Mouse (Mus musculus) lung, postnatal 25 days (tissue): ENCODE data around the gene Drd5.
A peak's percentile ranks its signal among the peaks of the same experiment; 100 is the strongest.

Experiments used
- DNase-seq: peaks from one replicate; pipeline ENCODE4 v3.0.0; 2022; ENCODE audit warnings: low spot score

Gene Drd5

GRCm38 (mm10) chr5:38318966-38319786, at the start of gene Drd5:
TSS of gene Drd5 (plus strand) at chr5:38319367.
- DNase-seq: no peak

DNA sequence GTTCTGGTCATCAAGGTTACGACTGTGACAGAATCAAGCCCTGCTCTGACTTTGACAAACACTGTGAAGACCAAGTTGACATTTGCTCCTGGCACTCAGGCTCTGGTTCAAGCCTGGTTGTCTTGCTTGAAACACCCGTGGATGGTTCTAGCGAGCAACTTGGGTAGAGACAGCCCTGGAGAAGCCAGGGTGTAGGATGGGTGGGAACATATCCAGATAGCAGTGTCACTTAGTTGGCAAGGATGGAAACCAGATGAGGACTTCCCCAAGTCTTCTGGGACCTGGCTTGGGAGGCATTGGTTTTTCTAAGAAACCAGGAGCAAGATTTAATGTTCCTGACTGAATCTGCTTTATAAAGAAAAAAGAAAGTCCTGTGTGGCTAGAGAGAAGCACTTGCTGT, 48.2 kb upstream of the Drd5 start:
- DNase-seq: no peak

DNA sequence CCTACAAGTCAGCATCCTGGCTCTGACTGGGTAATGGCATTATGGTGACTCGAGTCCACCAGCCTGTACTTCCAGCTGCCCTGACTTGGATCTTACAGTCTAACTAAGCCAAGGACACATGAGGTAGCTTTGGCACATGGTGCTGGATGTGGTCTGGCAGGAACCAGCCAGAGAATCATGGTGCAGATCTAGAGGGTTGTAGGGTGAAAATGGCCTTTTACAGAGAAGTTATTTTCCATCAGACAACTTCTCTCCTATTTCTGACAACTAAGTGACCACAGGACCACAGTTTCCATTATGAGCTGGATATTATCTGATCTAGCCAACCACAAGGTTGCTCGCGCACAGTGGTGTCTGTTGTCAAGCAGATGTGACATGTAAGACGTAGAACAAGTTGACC, 45.3 kb upstream of the Drd5 start:
- no peak for DNase-seq

- DNase-seq: no peak
Observed at GRCm38 (mm10) chr5:38275771-38276170, 43.4 kb upstream of the Drd5 start, which contains the start of gene Otop1. TSS of gene Otop1 (plus strand) at chr5:38275972.

- DNase-seq: no peak
Observed at GRCm38 (mm10) chr5:38276451-38276850, 42.7 kb upstream of the Drd5 start.

DNA sequence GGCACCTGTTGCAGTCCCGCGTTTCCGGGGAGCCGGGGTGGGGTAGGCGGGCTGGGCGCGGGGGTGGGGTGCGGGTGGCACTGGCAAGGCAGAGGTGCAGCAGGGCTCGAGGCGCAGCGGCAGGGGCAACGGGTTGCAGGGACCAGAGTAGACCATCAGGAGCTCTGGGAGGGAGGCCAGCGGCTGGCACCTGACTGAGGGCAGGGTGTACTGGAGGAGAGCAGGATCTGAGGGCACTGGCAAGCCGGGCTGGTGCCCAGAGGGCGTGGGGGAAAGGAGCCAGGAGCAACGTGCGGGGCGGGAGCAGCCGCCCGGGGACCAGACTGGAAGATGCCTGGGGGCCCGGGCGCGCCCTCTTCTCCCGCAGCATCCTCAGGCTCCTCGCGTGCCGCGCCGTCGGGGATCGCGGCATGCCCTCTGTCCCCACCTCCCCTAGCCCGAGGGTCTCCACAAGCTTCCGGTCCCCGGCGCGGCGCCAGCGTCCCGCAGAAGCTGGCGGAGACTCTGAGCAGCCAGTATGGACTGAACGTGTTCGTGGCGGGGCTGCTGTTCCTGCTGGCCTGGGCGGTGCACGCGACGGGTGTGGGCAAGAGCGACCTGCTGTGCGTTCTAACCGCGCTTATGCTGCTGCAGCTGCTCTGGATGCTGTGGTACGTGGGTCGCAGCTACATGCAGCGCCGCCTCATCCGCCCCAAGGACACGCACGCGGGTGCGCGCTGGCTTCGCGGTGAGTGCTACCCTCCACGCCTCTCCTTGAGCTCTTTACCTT, 41.9 kb upstream of the Drd5 start:
- no peak for DNase-seq

DNA sequence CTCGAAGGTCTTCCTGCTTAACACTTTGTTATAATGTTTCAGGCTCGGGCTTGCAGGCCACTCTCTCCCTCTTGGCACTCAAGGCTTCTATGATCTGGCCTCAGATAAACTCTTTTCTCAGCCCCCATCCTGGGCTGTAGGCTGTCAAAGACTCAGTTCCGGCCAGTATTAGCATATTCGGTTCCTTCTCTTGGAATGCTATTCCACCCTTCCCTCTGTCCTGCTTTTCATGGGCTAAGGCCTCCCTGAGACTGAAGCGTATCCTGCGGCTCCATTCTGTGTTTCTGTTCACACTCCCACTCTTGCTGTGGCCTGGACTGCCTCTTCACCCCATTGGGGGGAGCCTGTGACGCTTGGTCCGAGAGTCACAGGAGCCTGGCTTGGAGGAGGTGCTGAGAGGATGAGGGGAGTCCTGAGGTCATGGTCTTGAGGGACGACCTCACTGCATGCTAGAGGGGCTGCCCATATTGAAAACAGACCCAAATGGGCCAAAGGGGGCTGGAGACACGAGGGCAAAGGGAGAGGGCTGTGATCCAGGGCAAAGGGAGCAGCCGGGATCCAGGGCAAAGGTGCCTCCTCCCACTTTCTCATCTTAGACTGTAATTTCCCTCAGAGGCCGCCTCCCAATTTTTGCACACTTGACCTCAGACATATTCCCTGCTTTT, 41.1 kb upstream of the Drd5 start:
- DNase-seq: no peak

- no peak for DNase-seq
Observed at GRCm38 (mm10) chr5:38280075-38280474, 39.1 kb upstream of the Drd5 start.

GRCm38 (mm10) chr5:38285724-38286123, 33.4 kb upstream of the Drd5 start:
- no peak for DNase-seq

DNA sequence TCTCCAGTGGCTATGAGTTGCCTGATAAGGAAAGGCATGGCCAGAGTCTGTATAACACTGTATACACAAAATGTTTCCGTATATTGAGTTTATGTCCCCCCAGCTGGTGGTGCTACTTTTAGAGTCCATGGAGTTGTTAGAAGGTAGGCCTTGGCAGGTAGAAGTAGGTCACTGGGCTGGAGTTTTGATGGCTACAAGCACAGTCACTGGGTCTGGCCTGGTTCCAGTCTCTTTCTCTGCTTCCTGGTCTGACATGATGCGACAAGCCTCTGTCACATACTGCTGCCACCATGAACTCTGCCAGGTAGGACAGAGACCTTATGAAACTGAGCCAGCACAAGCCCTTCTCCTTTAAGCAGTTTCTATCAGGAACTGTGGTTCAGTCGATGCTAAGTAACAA, 30.7 kb upstream of the Drd5 start:
- DNase-seq: no peak

DNA sequence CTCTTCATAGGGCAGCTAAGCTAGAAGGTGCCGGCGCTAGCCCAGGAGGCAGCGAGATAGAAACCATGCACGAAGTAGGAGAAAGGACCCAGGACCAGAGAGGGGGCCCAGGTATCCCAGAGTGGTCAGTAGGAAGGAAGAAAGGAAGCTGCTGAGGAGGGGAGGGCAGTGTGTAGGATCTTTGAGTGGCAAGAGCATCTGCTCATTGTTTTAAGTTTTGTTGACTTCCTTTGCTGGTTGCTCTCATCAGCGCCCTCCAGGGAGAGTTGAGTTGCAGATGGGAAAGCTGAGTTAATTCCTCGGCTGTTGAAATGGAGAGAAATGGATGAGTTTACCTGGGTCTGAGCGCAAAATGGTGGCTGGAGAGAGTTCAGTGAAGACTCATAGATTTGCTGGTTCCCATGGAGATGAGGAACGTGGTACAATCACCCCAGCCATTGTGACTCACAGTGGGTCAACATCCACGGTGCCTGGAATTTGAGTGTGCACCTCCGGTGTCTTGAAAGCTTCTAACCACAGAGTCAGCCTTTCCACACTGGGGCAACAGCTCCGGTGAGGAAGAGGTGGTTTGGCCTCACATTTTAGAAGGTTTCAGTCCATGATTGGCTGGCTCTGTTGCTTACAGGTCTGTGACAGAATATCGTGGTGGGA, 17.3 kb upstream of the Drd5 start:
- no peak for DNase-seq

DNA sequence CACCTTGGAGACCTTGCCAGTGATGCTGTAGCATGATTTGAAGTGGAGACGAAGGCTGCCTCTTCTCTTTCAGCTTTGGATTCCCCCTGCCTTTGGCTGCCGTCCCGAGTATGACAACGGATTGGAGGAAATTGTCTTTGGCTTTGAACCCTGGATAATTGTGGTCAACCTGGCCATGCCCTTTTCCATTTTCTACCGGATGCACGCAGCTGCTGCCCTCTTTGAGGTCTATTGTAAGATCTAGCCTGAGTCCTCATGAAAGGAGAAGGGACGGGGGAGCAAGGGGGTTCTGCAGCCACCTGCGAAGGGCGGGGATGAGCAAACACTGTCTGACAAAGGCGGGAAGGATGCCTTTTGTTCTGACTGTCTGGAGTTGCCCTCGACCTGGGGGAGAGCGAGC, 16.5 kb upstream of the Drd5 start:
- no peak for DNase-seq

DNA sequence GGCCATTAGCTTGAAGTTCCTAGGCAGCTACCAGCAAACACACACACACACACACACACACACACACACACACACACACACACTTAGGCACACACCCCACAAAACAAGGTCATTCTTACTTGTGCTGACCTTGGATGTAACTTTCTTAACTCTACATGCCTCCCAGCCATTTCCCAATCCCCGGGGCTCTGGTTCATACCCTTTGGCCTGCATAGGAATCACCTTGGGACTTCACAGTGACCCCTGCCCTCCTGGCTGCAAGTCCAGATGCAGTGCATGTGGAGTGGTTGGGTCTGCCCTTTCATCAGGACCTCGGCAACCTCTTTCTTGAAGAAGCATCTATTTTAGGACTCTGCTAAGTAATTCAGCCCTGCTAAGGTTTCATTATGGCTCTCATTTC, 13.9 kb upstream of the Drd5 start:
- DNase-seq: no peak

- DNase-seq: peak; percentile 86
Observed at GRCm38 (mm10) chr5:38307255-38308101, 11.7 kb upstream of the Drd5 start.

- DNase-seq: peak; percentile 50
Observed at GRCm38 (mm10) chr5:38308873-38309272, 10.3 kb upstream of the Drd5 start.

DNA sequence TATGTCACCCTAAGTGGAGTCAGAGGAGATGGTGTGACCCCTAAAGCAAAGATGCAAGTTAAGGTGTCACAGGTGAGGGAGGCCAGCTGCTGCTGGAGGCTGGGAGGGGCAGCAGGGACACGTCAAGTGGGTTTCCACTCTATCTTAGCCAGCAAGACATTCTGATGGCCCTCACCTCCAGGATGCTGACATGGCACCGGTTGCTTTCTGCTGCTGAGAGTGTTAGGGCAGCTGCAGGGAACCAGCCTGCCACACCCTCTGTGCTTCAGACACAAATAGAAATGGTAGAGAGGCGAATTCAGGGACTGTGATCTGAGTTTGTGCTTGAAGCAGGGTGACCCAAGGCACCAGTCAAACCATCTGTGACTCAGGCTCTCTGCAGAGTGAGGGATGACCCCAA, 9.4 kb upstream of the Drd5 start:
- DNase-seq: no peak

GRCm38 (mm10) chr5:38333381-38333780, 14.2 kb downstream of the Drd5 start:
- DNase-seq: no peak

DNA sequence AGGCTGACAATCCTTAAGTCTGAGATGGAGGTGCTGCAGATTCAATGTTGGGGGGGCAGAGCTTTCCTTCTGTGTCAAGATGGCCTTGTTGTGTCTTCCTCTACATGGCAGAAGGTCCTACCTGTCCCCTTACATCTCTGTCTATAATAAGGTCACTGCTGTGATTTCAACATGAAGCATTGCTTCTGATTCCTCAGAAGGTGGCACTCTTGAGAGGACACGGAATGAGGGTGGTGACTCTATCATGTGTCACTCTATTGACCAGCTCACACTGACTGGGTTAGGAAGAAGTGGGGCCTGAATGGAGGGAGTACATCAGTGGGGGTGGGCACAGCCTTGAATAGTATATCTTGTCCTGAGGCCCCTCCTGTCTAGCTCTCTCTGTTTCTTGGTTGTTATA, 15.4 kb downstream of the Drd5 start:
- DNase-seq: no peak

DNA sequence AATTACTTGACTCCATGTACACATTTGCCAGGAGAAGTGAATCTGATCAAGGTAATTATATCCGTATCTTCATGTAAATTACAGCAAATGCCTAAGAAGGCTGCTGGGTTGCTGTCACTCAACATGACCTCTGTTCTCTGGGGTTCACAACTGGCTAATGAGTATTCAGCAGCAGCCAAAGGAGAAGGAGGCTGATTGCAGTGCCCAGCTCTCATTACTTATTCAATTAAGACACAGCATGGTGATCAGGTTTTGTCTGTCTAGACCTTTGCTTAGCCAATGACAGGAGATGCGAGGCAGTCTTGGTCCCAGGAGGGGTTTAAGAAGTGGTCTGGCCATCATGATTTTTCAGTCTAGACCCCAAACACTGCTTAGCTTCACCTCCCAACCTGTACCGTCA, 23.9 kb downstream of the Drd5 start:
- no peak for DNase-seq

DNA sequence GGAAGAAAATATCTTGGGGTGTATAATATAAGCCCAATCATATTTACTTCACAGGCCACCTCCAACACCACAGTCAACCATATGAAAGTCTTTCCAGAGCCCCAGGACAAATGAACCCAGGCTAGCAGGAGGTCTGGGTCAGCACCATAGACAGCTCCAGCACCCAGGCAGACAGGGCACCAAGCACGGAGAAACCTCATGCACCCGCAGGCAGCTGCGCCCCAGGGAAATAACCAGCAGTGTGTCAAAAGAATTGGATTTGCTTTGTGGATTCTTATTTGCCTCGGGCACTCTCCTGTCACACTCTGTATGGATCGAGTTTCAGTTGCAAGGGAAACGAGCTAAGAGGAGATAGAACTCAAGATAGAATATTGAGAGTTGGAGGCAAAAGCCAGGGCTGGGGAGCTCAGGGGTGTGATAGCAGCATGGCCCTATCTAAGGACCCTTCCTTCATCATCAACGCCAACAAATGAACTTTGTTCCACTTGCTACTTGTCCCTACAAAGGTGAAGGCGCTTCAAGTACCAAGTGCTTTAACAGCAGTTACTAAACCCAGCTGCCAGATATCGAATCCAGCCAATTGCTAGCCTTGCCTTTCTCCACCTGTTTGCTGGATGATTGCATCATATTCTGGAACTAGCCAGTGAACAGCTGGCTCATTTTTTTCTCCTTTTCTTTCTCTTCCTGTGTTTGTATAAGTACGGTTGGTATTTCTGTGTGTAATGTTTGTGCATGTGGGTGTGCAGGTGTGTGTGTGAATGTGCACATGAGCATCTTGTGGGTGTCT, 27.7 kb downstream of the Drd5 start:
- DNase-seq: no peak
